Mouse (Mus musculus) thymus, postnatal 25 days (tissue): ENCODE results near the gene Kcnd3.

ENCODE experiments used
- DNase-seq: peaks from one replicate; pipeline ENCODE4 v3.0.0; 2022

Kcnd3 gene

GRCm38 (mm10) chr3:105530363-105531130 lies 78.4 kb downstream of the Kcnd3 start:
- DNase-seq = no peak

- DNase-seq = no peak
Measured at GRCm38 (mm10) chr3:105538406-105538805, 86.3 kb downstream of the Kcnd3 start.

DNA sequence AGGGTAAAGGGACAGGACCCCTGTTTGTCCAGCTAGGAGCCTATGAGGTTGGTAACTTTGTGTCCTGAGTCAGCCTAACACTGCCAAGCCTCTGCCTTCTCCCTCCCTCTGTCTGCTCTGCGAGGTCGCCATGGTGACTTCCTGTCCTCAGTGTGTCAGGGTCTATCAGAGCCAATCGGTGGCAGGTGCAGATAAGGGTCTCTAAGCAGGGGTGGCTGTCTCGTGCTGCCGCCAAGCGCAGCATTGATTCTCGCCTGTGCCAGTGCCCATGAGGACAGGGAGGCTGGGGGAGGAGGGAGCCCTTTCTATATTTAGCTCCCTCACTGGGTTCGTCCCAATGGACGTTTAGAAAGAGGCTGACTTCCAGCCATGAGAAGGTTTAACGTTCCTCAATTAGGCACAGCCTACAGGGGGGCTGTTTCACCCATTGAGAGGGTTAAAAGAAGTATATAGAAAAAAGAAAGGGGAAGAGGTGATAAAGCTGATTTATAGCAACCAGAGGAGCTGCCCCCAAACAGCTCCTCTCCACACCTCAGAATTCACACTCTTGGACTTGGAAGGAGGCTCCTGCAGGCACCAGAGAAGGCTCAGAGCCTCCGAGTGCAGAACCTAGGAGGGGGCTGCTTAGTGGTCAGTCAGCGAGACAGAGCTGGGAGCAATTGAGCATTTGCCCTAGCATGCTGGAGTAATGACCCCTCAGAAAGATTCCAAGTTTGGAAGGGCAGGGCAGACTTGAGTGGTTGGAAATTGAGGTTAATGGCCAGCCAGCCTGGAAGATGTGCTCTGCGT lies 86.9 kb downstream of the Kcnd3 start:
- peak; percentile 38 for DNase-seq

DNA sequence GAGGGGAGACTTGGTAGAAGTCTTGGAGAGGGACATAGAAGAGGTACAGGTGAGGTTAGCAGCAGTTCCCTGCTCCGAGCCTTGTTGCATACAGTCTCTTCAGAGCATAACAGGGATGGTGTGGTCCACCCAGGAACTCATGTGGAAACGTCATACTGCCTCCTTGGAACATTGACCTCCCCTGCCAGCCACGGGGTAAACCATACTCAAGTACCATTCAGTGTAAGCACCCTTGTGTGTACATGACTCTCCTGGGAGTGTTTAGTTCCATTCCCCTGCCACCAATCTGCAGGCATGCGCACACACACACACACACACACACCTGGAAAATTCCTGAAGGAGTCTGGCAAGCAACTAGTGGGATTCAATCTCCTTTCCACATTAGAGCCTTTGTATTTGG lies 90.6 kb downstream of the Kcnd3 start:
- DNase-seq = no peak

DNA sequence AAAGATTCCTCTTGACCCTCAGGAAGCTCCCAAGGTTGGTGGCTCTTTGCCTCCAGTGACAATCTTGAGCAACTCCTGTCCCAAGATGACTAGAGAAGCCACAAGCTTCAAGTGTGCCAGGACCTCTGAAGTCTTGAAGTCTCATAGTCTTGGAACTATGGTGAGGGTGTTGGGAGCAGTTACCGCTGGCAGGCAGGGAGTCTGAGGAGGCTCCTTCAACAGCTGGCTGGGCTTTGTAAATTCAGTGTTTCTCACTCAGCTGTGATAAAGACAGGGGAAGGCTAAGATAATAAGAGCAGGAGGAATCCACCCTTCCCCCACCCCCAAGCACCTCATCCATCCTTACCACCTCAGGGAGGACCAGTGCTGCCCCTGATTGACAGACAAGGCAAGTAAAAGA lies 92.0 kb downstream of the Kcnd3 start:
- no peak for DNase-seq

DNA sequence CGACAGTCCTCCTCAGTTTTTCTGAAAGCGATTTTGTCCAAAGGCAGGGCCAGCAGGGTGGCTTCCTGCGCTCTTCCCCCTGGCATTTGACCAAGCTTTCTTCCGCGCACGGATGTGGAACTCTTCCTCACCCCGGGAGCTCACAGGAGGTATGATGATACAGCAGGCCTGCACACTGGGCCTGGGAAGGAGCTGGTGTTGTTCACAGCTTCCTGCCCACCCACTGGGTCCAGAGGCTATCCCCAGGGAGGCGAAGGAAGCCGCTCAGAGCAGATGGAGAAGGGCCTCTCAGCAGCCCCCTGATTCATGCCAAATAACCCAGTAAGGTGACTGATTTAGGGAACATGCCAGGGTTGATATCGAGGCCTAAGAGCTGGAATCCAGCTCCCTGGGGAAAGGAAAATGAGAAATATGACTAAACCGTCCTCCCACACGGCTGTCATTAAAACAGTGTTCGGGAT lies 94.5 kb downstream of the Kcnd3 start:
- no peak for DNase-seq

- DNase-seq = no peak
Measured at GRCm38 (mm10) chr3:105548074-105548771, 96.1 kb downstream of the Kcnd3 start.

DNA sequence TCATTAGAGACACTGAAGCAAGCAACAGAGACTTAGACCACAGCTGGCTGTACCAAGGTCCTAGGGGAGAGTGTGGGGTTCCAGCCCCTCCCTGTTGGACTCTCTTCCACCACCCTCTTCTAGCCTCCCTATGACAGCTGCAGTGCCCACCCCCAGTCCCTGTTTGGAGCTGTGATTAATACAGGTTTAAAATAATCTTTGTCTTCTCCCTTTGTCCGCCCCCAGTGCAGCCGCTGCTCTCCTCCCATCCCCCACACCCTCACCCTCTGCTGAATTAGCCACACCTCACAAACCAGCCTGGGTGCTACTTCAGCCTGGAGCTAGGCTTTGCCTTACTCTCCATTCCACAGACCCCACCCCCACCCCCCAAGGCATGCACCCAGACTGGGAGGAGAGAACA lies 107.3 kb downstream of the Kcnd3 start:
- DNase-seq = no peak

GRCm38 (mm10) chr3:105566973-105567372 lies 114.8 kb downstream of the Kcnd3 start:
- DNase-seq = no peak

DNA sequence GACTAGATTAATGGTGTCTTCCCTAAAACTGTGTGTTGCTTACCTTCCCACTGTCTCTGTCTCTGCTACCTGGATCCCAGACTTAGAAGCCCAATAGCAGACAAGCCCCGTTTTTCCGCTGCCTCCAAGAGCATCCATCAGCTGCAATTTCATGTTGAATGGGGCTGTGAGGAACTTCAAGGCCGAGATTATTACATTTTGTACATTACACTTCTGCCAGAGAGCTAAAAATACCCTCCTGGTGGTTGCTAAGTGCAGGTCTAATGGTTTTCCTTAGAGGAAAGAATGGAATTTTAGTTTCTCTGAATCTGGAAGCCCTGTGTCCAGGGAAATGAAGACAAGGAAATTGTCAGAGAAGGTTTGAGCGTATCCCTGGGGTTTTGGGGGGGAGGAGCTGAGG lies 115.3 kb downstream of the Kcnd3 start:
- no peak for DNase-seq

GRCm38 (mm10) chr3:105568403-105568802 lies 116.3 kb downstream of the Kcnd3 start:
- DNase-seq = no peak

DNA sequence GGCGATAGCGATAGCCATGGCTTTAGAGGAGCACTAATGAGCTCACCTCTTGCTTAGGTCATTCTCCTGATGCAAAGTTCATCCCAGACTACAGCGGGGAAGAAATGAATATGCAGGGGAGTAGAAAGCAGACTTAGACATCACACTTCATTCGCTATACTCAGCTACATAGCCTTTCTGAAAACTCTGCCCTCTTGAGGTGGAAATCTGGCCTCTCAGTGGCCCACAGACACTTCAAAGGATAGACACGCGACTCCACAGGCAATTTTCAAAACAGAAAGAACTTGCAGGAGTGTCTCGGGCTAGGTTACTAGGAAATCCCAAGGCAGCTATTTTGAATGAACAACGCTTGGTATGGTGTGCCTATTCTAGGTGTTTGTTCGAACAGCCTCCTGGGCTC lies 116.7 kb downstream of the Kcnd3 start:
- DNase-seq = no peak

GRCm38 (mm10) chr3:105569310-105569752 lies 117.2 kb downstream of the Kcnd3 start:
- no peak for DNase-seq

GRCm38 (mm10) chr3:105569950-105570349 lies 117.8 kb downstream of the Kcnd3 start:
- DNase-seq = no peak

DNA sequence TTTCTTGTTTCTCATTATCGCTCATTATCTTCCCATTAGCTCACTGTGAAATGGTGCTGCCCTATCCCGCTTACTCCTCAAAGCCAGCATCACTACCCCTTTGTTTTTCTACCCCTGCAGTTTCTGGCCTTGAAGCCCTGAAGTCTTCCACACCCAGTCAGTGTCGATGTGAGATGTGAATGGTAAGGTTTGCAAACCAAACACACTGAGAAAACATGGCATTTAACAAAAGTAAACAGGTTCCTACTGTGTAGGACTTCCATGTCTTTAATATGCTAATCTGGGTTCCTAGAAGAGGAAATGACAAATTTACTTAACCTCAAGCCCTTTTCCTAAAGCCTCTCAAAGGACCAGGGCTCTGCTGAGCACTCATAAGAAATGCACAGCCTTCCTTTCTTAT lies 118.7 kb downstream of the Kcnd3 start:
- no peak for DNase-seq

DNA sequence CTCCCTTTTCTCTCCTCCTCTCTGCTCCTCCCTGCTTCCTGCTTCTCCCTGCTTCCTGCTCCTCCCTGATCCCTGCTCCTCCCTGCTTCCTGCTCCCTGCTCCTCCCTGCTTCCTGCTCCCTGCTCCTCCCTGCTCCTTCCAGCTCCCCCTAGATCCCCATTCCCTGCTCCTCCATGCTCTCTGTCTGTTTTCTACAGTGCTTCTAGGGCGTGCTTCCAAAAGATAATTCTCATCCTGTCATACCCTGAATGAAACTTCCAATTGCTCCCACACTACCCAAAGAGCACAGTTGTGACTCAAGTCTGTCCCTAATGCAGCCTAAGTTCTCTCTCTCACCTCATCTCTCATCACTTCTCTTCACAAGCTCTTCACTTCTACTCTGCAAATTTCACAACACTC lies 119.8 kb downstream of the Kcnd3 start:
- DNase-seq = no peak

DNA sequence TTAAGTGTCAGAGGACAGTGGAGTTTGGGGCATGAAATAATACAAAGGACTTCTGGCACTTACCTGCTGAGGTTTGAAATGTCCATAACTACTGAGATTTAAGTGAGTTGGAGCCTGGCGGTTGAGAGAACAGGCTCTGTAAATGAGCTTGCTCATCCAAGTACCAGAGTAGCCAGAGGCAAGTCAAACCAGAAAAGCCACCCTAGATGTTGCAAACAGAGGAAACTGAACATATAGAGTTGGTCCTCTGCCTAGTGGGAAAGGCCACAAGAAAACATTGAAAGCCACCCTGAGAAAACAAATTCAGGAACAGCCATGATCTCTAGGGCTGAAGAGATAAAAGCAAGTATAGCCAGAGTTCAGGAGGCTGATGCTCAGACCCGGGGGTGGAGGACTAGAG lies 121.0 kb downstream of the Kcnd3 start:
- no peak for DNase-seq

DNA sequence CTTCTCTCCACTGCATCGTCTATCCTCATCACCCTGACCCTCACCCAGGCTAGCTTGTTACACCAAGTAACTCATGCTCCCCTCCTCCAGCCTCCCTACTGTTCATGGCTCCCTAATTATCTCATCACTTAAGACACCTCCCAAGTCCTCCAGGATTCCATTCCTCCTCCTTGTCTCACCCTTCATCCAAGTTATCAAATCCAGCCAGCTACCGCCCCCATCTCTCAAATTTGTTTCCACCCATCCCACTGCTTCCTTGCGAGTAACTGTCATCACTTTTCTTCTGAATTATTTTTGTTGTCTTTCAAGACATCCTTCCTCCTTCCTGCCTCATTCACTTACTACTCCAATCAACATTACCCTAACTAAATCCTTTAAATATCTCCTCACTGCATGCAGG lies 126.2 kb downstream of the Kcnd3 start:
- no peak for DNase-seq

GRCm38 (mm10) chr3:105581119-105581518 lies 129.0 kb downstream of the Kcnd3 start:
- DNase-seq = no peak

- no peak for DNase-seq
Measured at GRCm38 (mm10) chr3:105585734-105586159, 133.6 kb downstream of the Kcnd3 start.

GRCm38 (mm10) chr3:105590056-105590672 lies 138.0 kb downstream of the Kcnd3 start:
- DNase-seq = no peak

DNA sequence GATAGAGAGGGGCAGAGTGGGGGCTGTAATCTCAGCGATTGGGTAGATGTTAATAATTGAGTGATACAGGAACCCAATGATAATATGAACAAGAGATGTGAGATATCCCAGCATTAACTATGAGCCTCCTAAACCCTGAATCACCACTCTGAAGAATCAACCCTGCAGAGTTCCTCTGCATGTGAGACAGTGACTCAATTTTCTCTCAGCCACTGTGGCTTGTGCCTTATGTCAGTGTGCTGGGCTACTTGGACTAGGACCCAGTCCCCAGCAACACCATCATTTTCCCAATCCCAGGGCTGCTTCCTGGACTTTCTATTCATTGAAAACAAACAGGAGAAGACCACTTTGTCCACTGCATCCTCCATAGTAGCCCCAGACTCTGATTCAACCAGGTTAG lies 139.6 kb downstream of the Kcnd3 start:
- no peak for DNase-seq

- no peak for DNase-seq
Measured at GRCm38 (mm10) chr3:105592246-105592645, 140.1 kb downstream of the Kcnd3 start.
